Mouse (Mus musculus) adrenal gland, postnatal 36 days (tissue): ENCODE results near the gene Atp8b5. TPM values are rescaled to one million over a fixed set of nuclear protein-coding genes. Genes with fewer than 3 reads are reported as not detected.

Experiments used
- DNase-seq, 2 experiments: peaks; one replicate each; pipeline ENCODE4 v3.0.0; 2021; ENCODE audit warnings: mixed read lengths in 1 of 2
- long read RNA-seq, 2 experiments: library from polyadenylated mRNA; stranded (forward); transcript quantifications; one replicate each; pipeline ENCODE4 v2.0.0; 2021; ENCODE audit warnings: borderline sequencing depth in 2 of 2
- total RNA-seq, 2 experiments: library from RNA; stranded (reverse); gene quantifications; 2 replicates each; pipeline ENCODE4 v1.2.3; 2021

The Atp8b5 gene
- total RNA-seq: under 1 TPM; 0.23 to 0.26 TPM
- long read RNA-seq, experiment 1: 0 reads
- long read RNA-seq, experiment 2, partial matches to known transcripts: 1 of 1 reads
- long read RNA-seq, experiment 2, other reads (novel, unspliced or antisense): 0 of 1 reads

- peak; percentile 88 to 89 for DNase-seq
These were observed at the start of gene Atp8b5 for GRCm38 (mm10) chr4:43266623-43267322. TSS of gene Atp8b5 (plus strand) at chr4:43267159.

- DNase-seq: no peak
These were observed 49.0 kb upstream of the Atp8b5 start for GRCm38 (mm10) chr4:43217997-43218396.

GRCm38 (mm10) chr4:43231821-43232220 lies 35.1 kb upstream of the Atp8b5 start:
- DNase-seq: no peak

GRCm38 (mm10) chr4:43232985-43233384 lies 34.0 kb upstream of the Atp8b5 start:
- no peak for DNase-seq

GRCm38 (mm10) chr4:43233489-43233888 lies 33.5 kb upstream of the Atp8b5 start:
- no peak for DNase-seq

- no peak for DNase-seq
These were observed 30.1 kb upstream of the Atp8b5 start for GRCm38 (mm10) chr4:43236898-43237297.

GRCm38 (mm10) chr4:43240716-43241115 lies 26.2 kb upstream of the Atp8b5 start:
- no peak for DNase-seq

- peak in 1 of 2 experiments; percentile 5 for DNase-seq
These were observed 22.9 kb upstream of the Atp8b5 start for GRCm38 (mm10) chr4:43244022-43244421.

GRCm38 (mm10) chr4:43245776-43246175 lies 21.2 kb upstream of the Atp8b5 start:
- DNase-seq: peak in 1 of 2 experiments; percentile 18

GRCm38 (mm10) chr4:43248026-43248425 lies 18.9 kb upstream of the Atp8b5 start:
- no peak for DNase-seq

- no peak for DNase-seq
These were observed 18.1 kb upstream of the Atp8b5 start for GRCm38 (mm10) chr4:43248909-43249308.

- DNase-seq: no peak
These were observed 15.7 kb upstream of the Atp8b5 start for GRCm38 (mm10) chr4:43251269-43251668.

- no peak for DNase-seq
These were observed 9.9 kb upstream of the Atp8b5 start for GRCm38 (mm10) chr4:43257040-43257439.

- DNase-seq: no peak
These were observed 8.4 kb upstream of the Atp8b5 start for GRCm38 (mm10) chr4:43258556-43258955.

- DNase-seq: no peak
These were observed 7.5 kb upstream of the Atp8b5 start for GRCm38 (mm10) chr4:43259435-43259834.

GRCm38 (mm10) chr4:43260096-43260495 lies 6.9 kb upstream of the Atp8b5 start:
- DNase-seq: peak in 1 of 2 experiments; percentile 14

- no peak for DNase-seq
These were observed 4.1 kb upstream of the Atp8b5 start for GRCm38 (mm10) chr4:43262821-43263220.

- no peak for DNase-seq
These were observed 813 bp upstream of the Atp8b5 start for GRCm38 (mm10) chr4:43266146-43266545.

- no peak for DNase-seq
These were observed 332 bp downstream of the Atp8b5 start for GRCm38 (mm10) chr4:43267323-43267658.

- DNase-seq: no peak
These were observed 18.5 kb downstream of the Atp8b5 start for GRCm38 (mm10) chr4:43285476-43285875.

GRCm38 (mm10) chr4:43287305-43287704 lies 20.3 kb downstream of the Atp8b5 start:
- no peak for DNase-seq

- peak in 1 of 2 experiments; percentile 7 for DNase-seq
These were observed 27.0 kb downstream of the Atp8b5 start for GRCm38 (mm10) chr4:43294001-43294400.

- no peak for DNase-seq
These were observed 42.9 kb downstream of the Atp8b5 start for GRCm38 (mm10) chr4:43309696-43310338.

- DNase-seq: no peak
These were observed 54.6 kb downstream of the Atp8b5 start for GRCm38 (mm10) chr4:43321536-43321935.
